Mouse (Mus musculus): Measurements from ENCODE around the gene Tfpt.

- TF ChIP-seq CTCF (IDR thresholded peaks at IDR 0.05; ENCODE audit: low read depth, low read length) (no peak), POLR2A (IDR thresholded peaks at IDR 0.05; ENCODE audit: extremely low read depth, insufficient read depth, low read length) (no peak)
Measured at GRCm38 (mm10) chr7:3677342-3677741, 47.6 kb upstream of the Tfpt start, which contains the start of gene Tmc4.

All from liver, adult 2 months (tissue).